Mouse (Mus musculus): Measurements from ENCODE around the gene Lcn2. TPM values are rescaled to one million over a fixed set of nuclear protein-coding genes. Genes with fewer than 3 reads are reported as not detected.

Lcn2 gene
- polyA plus RNA-seq, 1 experiment from 2014 or later, result 419 TPM

DNA sequence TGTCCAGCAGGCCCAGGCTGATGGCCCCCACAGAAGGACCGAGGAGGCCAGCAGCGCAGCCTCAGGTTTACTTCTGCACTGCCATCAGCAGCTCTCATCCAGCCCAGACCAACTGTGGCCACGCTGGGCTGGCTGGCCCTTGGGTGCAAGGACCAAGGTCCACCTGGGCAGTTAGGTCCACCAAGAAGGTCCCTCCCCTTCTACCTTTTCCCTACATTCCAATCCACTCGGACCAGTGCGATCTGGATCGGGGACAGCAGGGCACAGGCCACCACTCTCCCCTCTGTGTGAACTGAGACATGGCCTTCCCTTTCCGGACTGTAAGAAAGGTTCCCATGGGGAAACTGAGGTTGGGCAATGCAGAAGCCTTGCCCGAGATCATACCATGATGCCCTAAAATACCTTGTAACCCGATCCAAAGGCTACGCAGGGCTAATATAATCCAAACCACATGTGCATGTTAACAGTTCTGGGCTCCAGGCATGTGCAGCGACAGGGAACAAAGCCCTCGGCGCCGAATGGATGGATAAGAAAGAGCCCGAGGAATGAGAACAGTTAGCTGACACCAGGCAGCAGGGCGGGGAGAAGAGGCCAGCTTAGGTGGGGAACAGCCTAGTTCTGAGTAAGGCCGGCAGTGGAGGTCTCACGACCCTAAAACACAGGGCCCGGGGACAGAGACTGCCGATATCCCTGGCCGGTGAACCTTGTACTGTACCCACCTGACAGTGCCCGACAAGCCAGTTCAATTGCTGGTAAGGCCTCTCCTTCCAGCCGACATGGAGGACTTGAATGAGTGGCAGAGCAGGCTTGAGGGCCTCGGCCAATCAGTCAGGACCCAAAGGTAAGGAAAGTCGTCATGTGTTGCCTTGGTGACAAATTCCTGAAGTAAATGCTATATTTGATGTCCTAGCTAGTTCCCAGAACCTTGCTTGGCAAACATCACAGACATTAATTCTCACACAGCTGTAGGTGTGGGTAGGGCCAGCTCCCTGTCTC, 20.7 kb upstream of the Lcn2 start:
- DNase-seq (peak; percentile 70), ATAC-seq (peak; percentile 82)
- Histone ChIP-seq H3K27me3 (ENCODE audit: insufficient read depth, low read length) (no peaks in the 10 kb centered on the region), H3K36me3 (replicated peaks; ENCODE audit: insufficient read depth, low read length) (no peaks in the 10 kb centered on the region), H3K4me1 (ENCODE audit: insufficient read depth) (no peaks in the 10 kb centered on the region; the same call in 1 of the 2 replicates), H3K4me2 (ENCODE audit: low read depth, low read length) (0 out of 2 replicates have a peak overlapping the region, but pooled peaks have one; percentile 29), H3K27ac (ENCODE audit: low read depth) (peak overlapping the region; percentile 98), H3K4me3 (ENCODE audit: low read depth, low read length) (no peak overlapping the region), H3K9ac (replicated peaks) (peak overlapping the region; percentile 34; the same call in 1 of the 2 replicates), H3K9me3 (ENCODE audit: low read length) (no peaks in the 10 kb centered on the region)
- whole genome bisulfite sequencing (ENCODE audit: insufficient replicate concordance), result 65% methylated on average over 25 of the region's 25 CpGs
- TF ChIP-seq CTCF (IDR thresholded peaks at IDR 0.05; ENCODE audit: low read depth) (no peak), EP300 (IDR thresholded peaks at IDR 0.05; ENCODE audit: low read depth) (peak; percentile 83)

DNA sequence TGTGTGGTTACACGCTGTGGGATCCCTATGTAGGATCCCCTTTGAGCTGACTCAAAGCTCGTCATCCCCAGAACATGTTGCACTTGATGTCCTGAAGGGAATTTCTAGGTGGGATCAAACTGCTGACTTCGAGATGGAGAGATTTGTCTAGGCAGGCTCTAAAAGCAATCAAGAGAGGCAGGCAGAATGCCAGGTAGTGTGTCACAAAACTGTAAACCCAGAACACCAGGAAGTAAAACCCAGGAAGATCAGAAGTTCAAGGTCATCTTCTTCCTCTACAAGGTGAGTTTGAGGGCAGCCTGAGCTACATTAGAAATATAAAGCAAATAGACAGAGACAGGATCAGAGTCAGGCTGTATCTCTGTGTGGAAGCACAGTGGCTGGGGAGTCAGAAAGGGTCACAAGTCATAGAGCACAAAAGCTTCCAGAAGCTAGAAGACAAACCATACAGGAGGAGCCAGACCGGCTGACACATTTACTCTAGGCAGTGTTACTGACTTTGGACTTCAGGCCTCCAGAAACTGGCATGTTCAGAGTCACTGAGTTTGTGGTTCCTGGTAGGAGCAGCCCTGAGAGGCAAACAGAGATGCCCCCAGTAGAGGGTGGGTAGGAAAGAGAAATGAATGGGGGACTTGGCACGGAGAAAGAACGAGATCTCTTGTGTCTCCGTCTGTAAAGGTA, 19.2 kb upstream of the Lcn2 start:
- H3K4me1 ChIP-seq (ENCODE audit: insufficient read depth), result no peaks in the 10 kb centered on the region
- H3K27me3 ChIP-seq (ENCODE audit: insufficient read depth, low read length), result no peaks in the 10 kb centered on the region
- TF ChIP-seq CTCF (IDR thresholded peaks at IDR 0.05; ENCODE audit: low read depth) (no peak), EP300 (IDR thresholded peaks at IDR 0.05; ENCODE audit: low read depth) (no peak)
- H3K9me3 ChIP-seq (ENCODE audit: low read length), result no peaks in the 10 kb centered on the region
- ATAC-seq, result no peak
- 75% methylated on average over 7 of the region's 7 CpGs for WGBS (ENCODE audit: insufficient replicate concordance)
- no peak overlapping the region for H3K4me3 ChIP-seq (ENCODE audit: low read depth, low read length)
- no peak for DNase-seq
- H3K36me3 ChIP-seq (replicated peaks; ENCODE audit: insufficient read depth, low read length), result 0 out of 2 replicates have a peak, but pooled peaks cover 2% of the 10 kb centered on the region
- H3K4me2 ChIP-seq (ENCODE audit: low read depth, low read length), result 0 out of 2 replicates have a peak overlapping the region, but pooled peaks have one; percentile 19
- peak overlapping the region; percentile 80 for H3K27ac ChIP-seq (ENCODE audit: low read depth)
- H3K9ac ChIP-seq (replicated peaks), result no peak overlapping the region; the same call in 1 of the 2 replicates

DNA sequence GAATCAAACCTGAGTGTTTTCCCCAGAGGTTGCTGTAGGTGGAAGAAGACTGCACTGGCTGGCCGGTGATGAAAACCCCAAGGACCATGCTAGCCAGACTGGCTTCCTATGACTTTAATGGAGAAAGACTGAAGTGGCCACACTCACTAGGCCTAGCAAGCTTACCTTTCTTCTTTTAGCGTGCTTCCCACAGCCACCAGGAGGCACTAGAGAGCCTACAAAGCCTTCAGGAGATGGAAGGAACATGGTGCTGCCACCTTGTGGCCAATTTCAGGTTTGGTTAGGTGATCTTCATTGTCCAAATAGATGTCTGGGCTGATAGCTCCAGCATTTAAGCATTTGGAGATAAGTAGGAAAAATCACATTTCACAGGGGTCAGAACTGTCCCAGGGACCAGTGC, 16.6 kb upstream of the Lcn2 start:
- Histone ChIP-seq H3K4me1 (ENCODE audit: insufficient read depth) (no peaks in the 10 kb centered on the region), H3K27me3 (ENCODE audit: insufficient read depth, low read length) (no peaks in the 10 kb centered on the region), H3K27ac (ENCODE audit: low read depth) (no peak overlapping the region), H3K9me3 (ENCODE audit: low read length) (no peaks in the 10 kb centered on the region), H3K9ac (replicated peaks) (no peak overlapping the region), H3K4me2 (ENCODE audit: low read depth, low read length) (no peak overlapping the region), H3K4me3 (ENCODE audit: low read depth, low read length) (no peak overlapping the region), H3K36me3 (replicated peaks; ENCODE audit: insufficient read depth, low read length) (peaks cover 20% of the 10 kb centered on the region)
- peak; percentile 95 for DNase-seq
- ATAC-seq, result no peak
- WGBS (ENCODE audit: insufficient replicate concordance), result 26% methylated on average over 2 of the region's 2 CpGs
- TF ChIP-seq CTCF (IDR thresholded peaks at IDR 0.05; ENCODE audit: low read depth) (peak; percentile 100), EP300 (IDR thresholded peaks at IDR 0.05; ENCODE audit: low read depth) (no peak)

DNA sequence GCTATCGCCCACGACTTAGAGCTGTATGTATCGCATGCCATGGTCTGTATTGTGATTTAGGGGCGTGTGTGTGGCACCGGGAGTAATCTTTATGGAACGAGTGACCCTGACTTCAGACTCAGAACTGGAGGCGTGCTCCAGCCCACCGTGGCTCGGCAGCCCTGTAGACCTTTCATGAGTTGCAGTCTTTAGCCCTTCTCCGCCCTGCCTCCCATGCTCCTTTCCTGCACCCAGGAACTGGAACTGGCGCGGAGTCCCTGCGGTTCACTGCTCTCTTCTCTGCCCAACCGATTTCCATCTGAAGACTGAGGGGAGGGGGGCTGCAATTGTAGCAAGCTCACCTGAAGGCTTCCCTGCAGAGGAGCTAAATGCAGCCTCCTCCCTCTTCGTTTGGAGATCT, 8.6 kb upstream of the Lcn2 start:
- Histone ChIP-seq H3K9ac (replicated peaks) (peak overlapping the region; percentile 92), H3K4me1 (ENCODE audit: insufficient read depth) (peaks cover 18% of the 10 kb centered on the region), H3K4me3 (ENCODE audit: low read depth, low read length) (peak overlapping the region; percentile 88), H3K27me3 (ENCODE audit: insufficient read depth, low read length) (no peaks in the 10 kb centered on the region), H3K36me3 (replicated peaks; ENCODE audit: insufficient read depth, low read length) (peaks cover 13% of the 10 kb centered on the region), H3K4me2 (ENCODE audit: low read depth, low read length) (peak overlapping the region; percentile 97), H3K27ac (ENCODE audit: low read depth) (peak overlapping the region; percentile 90; the same call in 1 of the 2 replicates), H3K9me3 (ENCODE audit: low read length) (no peaks in the 10 kb centered on the region)
- ATAC-seq (no peak), DNase-seq (no peak)
- under 1% methylated on average over 15 of the region's 15 CpGs for WGBS (ENCODE audit: insufficient replicate concordance)
- TF ChIP-seq CTCF (IDR thresholded peaks at IDR 0.05; ENCODE audit: low read depth) (no peak), EP300 (IDR thresholded peaks at IDR 0.05; ENCODE audit: low read depth) (no peak)

DNA sequence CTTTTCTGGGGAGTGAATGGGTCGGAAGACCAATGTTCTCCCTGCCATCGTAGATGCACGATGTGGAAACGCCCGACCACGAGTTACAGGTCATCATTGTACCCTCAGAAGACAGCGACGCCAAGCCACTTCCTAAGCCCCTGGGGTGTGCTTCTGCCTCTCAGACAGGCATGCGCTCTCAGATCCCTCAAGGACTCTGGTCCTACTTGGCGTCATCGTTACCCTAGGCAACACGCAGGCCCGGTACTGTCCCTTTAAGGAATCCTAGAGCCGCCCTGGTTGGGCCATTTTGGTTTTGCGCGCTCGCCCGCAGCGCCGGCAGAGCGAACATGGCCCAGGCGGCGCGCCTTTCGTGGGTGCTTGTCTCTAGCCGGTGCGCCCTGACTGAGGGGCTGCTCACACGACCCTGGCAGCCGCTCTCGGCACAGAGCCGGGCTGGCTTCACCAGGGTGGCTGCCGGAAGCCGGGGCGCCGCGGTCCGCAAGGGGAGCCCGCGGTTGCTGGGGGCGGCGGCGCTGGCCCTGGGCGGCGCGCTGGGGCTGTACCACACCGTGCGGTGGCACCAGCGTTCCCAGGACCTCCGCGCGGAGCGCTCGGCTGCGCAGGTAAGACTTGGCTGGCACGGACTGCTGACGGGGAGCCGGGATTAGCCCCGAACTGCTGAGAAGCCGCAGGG, 8.0 kb upstream of the Lcn2 start:
- no peaks in the 10 kb centered on the region for H3K9me3 ChIP-seq (ENCODE audit: low read length)
- peak; percentile 90 for ATAC-seq

More for the DNA sequence above, 8.0 kb upstream of the Lcn2 start:
- H3K4me2 ChIP-seq (ENCODE audit: low read depth, low read length), result peak overlapping the region; percentile 97
- H3K9ac ChIP-seq (replicated peaks), result peak overlapping the region; percentile 92
- H3K4me1 ChIP-seq (ENCODE audit: insufficient read depth), result peaks cover 18% of the 10 kb centered on the region
- H3K4me3 ChIP-seq (ENCODE audit: low read depth, low read length), result peak overlapping the region; percentile 88
- no peaks in the 10 kb centered on the region for H3K27me3 ChIP-seq (ENCODE audit: insufficient read depth, low read length)
- peak; percentile 87 for DNase-seq
- no peak for TF ChIP-seq EP300 (IDR thresholded peaks at IDR 0.05; ENCODE audit: low read depth)
- 0 out of 2 replicates have a peak, but pooled peaks have one; percentile 5 for TF ChIP-seq CTCF (IDR thresholded peaks at IDR 0.05; ENCODE audit: low read depth)
- peaks cover 11% of the 10 kb centered on the region for H3K36me3 ChIP-seq (replicated peaks; ENCODE audit: insufficient read depth, low read length)
- H3K27ac ChIP-seq (ENCODE audit: low read depth), result peak overlapping the region; percentile 90
- WGBS (ENCODE audit: insufficient replicate concordance), result under 1% methylated on average over 57 of the region's 59 CpGs
